Mouse (Mus musculus) liver, postnatal 0 days (tissue): ENCODE results near the gene Phactr2.

ENCODE experiments used
- CTCF ChIP-seq: sonication (generic); IDR thresholded peaks from 2 replicates; pipeline ENCODE4 v1.5.1; 2016; ENCODE audit warnings: antibody characterized with exemption, low read depth
- EP300 ChIP-seq: IDR thresholded peaks from 2 replicates; pipeline ENCODE4 v1.6.1; 2016; ENCODE audit warnings: antibody characterized with exemption, low read depth, mild to moderate bottlenecking

- TF ChIP-seq CTCF: no peak
- no peak for TF ChIP-seq EP300
Measured at GRCm38 (mm10) chr10:13331405-13332032, 142.7 kb downstream of the Phactr2 start.
